Mouse (Mus musculus): ENCODE measurements at regions not wholly inside any gene's neighbourhood (a gene's known extent, or its start where the extent isn't known, plus 50 kb on each side); places are given as distances from the start of the nearest gene placed in this dataset.

GRCm38 (mm10) chr12:71621542-71621941 is 209.3 kb upstream of the Daam1 start:
- intact Hi-C loops (cut with DNase I) = no loop called here

DNA sequence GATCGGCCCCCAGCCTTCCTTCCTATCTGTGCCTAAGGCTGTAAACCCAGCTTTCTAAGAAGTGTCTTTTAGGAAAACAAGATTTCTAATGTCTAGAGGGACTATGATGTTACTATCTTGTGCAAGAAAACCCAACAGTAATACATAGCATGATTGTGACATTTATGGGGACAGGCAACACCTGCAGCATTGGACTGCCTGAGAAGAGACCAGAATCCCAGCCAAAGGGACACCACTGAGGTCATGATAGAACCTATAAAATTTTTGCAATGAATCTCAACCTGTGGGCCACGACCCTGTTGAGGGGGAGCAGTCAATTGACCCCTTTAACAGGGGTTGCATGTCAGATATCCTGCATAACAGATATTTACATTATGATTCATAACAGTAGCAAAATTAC is 208.1 kb upstream of the Daam1 start:
- intact Hi-C loops (cut with DNase I) = no loop called here

- intact Hi-C loops (cut with DNase I) = no loop called here
Measured at GRCm38 (mm10) chr12:71623271-71623670, 207.6 kb upstream of the Daam1 start.

- intact Hi-C loops (cut with DNase I) = no loop called here
Measured at GRCm38 (mm10) chr12:71624076-71624475, 206.8 kb upstream of the Daam1 start.

GRCm38 (mm10) chr12:71624676-71625075 is 206.2 kb upstream of the Daam1 start:
- intact Hi-C loops (cut with DNase I) = no loop called here

- intact Hi-C loops (cut with DNase I) = no loop called here
Measured at GRCm38 (mm10) chr12:71625115-71625514, 205.8 kb upstream of the Daam1 start.

GRCm38 (mm10) chr12:71626801-71627200 is 204.1 kb upstream of the Daam1 start:
- intact Hi-C loops (cut with DNase I) = no loop called here

GRCm38 (mm10) chr12:71627421-71628339 is 203.2 kb upstream of the Daam1 start:
- intact Hi-C loops (cut with DNase I) = no loop called here

GRCm38 (mm10) chr12:71628340-71628738 is 202.5 kb upstream of the Daam1 start:
- intact Hi-C loops (cut with DNase I) = no loop called here

DNA sequence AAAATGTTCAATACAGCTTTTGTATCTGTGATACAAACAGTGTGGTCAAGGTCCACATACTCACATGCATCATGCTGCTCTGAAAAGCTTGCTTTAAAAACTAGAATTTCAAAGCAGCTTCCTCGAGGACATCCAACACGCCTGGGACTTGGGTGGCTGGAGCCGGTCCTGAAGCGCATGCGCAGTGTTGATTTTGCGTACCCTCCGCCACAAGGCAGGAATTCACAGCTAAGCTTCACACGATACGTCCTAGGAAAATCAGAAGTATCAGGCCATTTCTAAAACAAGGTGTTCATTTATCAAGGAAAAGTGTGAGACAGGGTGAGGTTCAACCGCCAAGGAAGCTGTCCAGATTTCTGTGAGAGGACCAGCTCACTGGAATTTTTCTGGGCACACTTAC is 202.1 kb upstream of the Daam1 start:
- intact Hi-C loops (cut with DNase I) = no loop called here

DNA sequence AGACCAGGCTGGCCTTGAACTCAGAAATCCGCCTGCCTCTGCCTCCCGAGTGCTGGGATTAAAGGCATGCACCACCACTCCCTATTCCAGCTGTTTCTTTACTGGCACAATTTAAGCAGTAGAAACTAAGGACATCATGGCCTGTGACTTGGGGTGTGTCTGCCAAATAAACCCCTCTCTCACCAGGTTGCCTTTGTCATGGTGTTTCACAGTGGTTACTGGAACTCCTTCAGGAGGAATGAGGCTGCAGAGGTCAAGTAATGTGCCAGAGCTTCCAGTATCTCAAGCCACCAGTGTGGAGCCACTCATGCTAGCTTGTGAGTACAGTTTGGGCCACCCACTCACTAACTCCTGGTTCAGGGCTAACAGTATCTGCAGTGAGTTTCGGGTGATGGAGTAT is 200.5 kb upstream of the Daam1 start:
- intact Hi-C loops (cut with DNase I) = no loop called here

GRCm38 (mm10) chr12:71636300-71636699 is 194.6 kb upstream of the Daam1 start:
- intact Hi-C loops (cut with DNase I) = no loop called here

DNA sequence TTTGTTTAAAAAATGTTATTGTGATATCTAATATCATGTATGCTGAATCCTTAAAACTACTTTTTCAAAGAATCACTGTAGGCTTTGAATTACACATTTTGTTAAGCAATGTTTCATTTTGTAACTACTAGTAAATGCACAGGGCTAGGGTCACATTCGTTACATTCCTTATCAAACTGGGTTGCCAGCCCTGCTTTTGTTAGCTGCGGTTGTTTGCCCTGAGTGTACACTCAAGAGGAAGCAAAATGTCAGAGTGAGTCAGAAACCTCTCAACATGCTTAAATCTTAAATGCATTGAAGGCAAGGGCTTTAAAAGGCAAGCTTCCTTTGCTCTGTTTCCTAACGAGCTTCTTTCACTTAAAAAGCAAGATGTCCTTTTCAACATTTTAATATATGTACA is 193.6 kb upstream of the Daam1 start:
- intact Hi-C loops (cut with DNase I) = no loop called here

GRCm38 (mm10) chr12:71638246-71638645 is 192.6 kb upstream of the Daam1 start:
- intact Hi-C loops (cut with DNase I) = no loop called here

DNA sequence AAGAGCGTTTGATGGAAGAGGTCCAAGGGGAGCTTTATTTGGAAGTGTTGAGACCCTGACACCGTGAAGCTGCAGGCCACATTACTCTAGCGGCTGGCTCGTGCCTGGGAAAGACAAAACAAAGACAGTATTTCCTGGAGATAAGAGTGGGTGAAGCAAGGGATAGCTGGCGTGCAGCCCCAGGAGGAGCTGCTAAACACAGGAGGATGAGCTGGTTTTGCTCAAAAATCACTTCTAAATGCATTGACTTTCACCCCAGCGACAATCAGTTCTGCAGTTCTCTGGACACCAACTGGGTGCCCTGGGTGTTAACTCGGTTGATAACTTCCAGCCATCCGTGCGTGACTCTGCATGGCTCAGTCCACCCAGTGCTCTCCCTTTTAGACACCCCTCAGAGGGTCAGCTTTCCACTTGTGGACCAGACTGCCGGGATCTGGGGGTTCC is 190.8 kb upstream of the Daam1 start:
- intact Hi-C loops (cut with DNase I) = no loop called here

GRCm38 (mm10) chr12:71641486-71641885 is 189.4 kb upstream of the Daam1 start:
- intact Hi-C loops (cut with DNase I) = no loop called here

- intact Hi-C loops (cut with DNase I) = no loop called here
Measured at GRCm38 (mm10) chr12:71642797-71643337, 188.0 kb upstream of the Daam1 start.

- intact Hi-C loops (cut with DNase I) = no loop called here
Measured at GRCm38 (mm10) chr12:71651251-71651650, 179.6 kb upstream of the Daam1 start.

DNA sequence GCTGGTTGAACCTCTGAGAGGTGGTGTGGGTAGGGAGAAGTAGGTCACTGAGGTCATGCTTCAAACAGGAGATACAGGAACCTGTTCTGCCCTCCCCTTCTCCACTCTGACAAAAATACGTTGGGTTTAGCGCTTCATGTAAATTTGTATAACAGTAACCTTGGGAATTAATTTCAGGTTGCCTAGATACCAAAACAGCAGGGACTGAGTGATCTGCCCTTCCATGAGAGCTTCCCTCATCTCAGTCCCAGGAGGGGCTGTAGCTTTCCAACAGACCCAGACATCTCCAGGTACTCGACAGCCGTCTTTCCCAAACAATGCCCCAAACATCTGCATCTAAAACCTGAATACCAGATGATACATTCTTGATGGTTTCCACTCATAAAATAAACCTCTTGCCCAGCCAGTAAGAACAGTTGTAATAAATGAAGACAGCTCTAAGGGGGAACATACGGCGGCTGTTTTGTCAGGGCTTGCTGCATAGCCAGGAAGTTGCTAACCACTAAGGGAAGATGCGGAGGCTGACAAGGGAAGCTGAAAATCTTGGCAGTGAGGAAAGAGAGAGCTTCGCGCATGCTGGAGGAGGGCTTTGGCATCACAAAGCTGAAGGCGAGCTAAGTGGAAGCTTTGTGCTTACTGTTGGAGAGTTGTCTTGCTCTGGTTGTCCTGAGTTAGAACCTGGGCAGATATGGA is 137.4 kb upstream of the Daam1 start:
- intact Hi-C loops (cut with DNase I) = no loop called here

DNA sequence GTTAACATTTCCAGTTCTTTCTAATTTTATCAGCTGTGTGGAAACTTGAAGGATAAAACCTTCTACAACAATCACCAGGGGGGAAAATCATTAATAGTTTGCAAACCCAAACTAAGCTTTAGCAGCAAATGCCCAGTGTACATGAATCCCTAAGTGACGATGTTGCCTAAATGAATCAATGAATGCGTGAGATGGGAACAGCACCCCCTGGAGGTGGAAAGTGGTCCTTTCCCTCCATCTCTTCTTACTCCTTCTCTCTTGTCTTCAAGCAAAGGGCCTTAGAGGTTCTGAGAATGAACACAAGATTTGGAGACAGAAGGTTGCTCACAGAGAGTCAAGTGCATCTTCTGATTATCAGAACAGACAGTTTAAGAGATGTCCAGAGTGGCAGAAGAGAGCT is 129.1 kb upstream of the Daam1 start:
- intact Hi-C loops (cut with DNase I) = loop anchor here (10.0 kb wide), 2 partner anchors 127 to 207 kb away; no protein-coding TSS in a partner anchor

GRCm38 (mm10) chr12:71702181-71702580 is 128.7 kb upstream of the Daam1 start:
- intact Hi-C loops (cut with DNase I) = loop anchor here (10.0 kb wide), 2 partner anchors 127 to 207 kb away; no protein-coding TSS in a partner anchor

Data from adrenal gland (tissue).